Mouse (Mus musculus): ENCODE results near the gene Rpl5.

- no peak for TF ChIP-seq CTCF (IDR thresholded peaks at IDR 0.05)
- TF ChIP-seq EP300 (IDR thresholded peaks at IDR 0.05) = no peak
Observed at GRCm38 (mm10) chr5:107880710-107881109, 19.6 kb upstream of the Rpl5 start.

Measured in lung, postnatal 0 days (tissue).